Mouse (Mus musculus) small intestine, adult 2 months (tissue): ENCODE data around the gene Hmbs. TPM values are rescaled to one million over a fixed set of nuclear protein-coding genes. Genes with fewer than 3 reads are reported as not detected.

Source experiments
- H3K27ac ChIP-seq: fragments of 200-500 bp; 2 replicates; pipeline ENCODE4 v1.5.1; 2012; ENCODE audit warnings: low read depth, low read length, control low read depth, inconsistent platforms; ENCODE audit not compliant: insufficient read depth
- H3K27me3 ChIP-seq: fragments of 200-500 bp; 2 replicates; pipeline ENCODE4 v1.6.1; 2012; ENCODE audit warnings: mild to moderate bottlenecking, moderate library complexity, low read length, inconsistent platforms; ENCODE audit not compliant: control insufficient read depth, insufficient read depth
- H3K36me3 ChIP-seq: fragments of 200-500 bp; 2 replicates; pipeline ENCODE4 v1.6.1; 2012; ENCODE audit warnings: mild to moderate bottlenecking, low read length, control low read depth, inconsistent platforms; ENCODE audit not compliant: control insufficient read depth, insufficient read depth
- H3K4me1 ChIP-seq: fragments of 200-500 bp; 2 replicates; pipeline ENCODE4 v1.6.1; 2012; ENCODE audit warnings: low read length, inconsistent platforms, mixed read lengths; ENCODE audit not compliant: control insufficient read depth, insufficient read depth, insufficient read length
- H3K4me3 ChIP-seq: fragments of 200-500 bp; 2 replicates; pipeline ENCODE4 v1.5.1; 2012; ENCODE audit warnings: low read depth, mild to moderate bottlenecking, control low read depth, inconsistent platforms, low read length, moderate library complexity
- CTCF ChIP-seq: fragments of 200-500 bp; IDR thresholded peaks from 2 replicates; pipeline ENCODE4 v1.5.1; 2012; ENCODE audit warnings: low read depth, mild to moderate bottlenecking, control low read depth, inconsistent platforms, low read length, moderate library complexity, mixed read lengths; ENCODE audit not compliant: insufficient replicate concordance, insufficient read length; ENCODE audit errors: extremely low read depth
- POLR2A ChIP-seq: fragments of 200-500 bp; IDR thresholded peaks from 2 replicates; pipeline ENCODE4 v1.6.1; 2012; ENCODE audit warnings: low read depth, mild to moderate bottlenecking, control low read depth, inconsistent platforms, low read length, moderate library complexity
- WGBS: fragments of 180-500 bp; shearing (Covaris S2); methylation state at CpG from one replicate; pipeline ENCODE4 v1.1.7; 2018; 5-methylcytosine and 5-hydroxymethylcytosine counted together
- polyA plus RNA-seq: library from polyadenylated mRNA; depleted of rRNA; stranded (reverse); fragments of >200 nt; gene quantifications from 2 replicates; pipeline ENCODE4 v1.2.3, GENCODE M21; 2012

The Hmbs gene
- polyA plus RNA-seq, 1 experiment, result 44.0 TPM

GRCm38 (mm10) chr9:44345570-44346433 is 1.8 kb upstream of the Hmbs start:
- Histone ChIP-seq H3K27me3 (no peaks in the 10 kb centered on the region), H3K36me3 (peaks cover 18% of the 10 kb centered on the region), H3K4me1 (peaks cover 8% of the 10 kb centered on the region; the same call in 1 of the 2 replicates), H3K27ac (no peak overlapping the region), H3K4me3 (no peak overlapping the region)
- TF ChIP-seq CTCF, result no peak
- TF ChIP-seq POLR2A, result no peak
- 89% methylated on average over 6 of the region's 6 CpGs for WGBS

- 1% methylated on average over 6 of the region's 6 CpGs for WGBS
Measured at GRCm38 (mm10) chr9:44343290-44343689, 738 bp downstream of the Hmbs start.

GRCm38 (mm10) chr9:44342605-44343004 is 1.4 kb downstream of the Hmbs start:
- Histone ChIP-seq H3K4me1 (peaks cover 9% of the 10 kb centered on the region), H3K27ac (no peak overlapping the region), H3K4me3 (no peak overlapping the region), H3K36me3 (peaks cover 5% of the 10 kb centered on the region; the same call in 1 of the 2 replicates), H3K27me3 (no peaks in the 10 kb centered on the region)
- 39% methylated on average over 1 of the region's 1 CpGs for WGBS
- no peak for TF ChIP-seq POLR2A
- no peak for TF ChIP-seq CTCF

More at GRCm38 (mm10) chr9:44343290-44343689, 738 bp downstream of the Hmbs start:
- Histone ChIP-seq H3K27me3 (no peaks in the 10 kb centered on the region), H3K4me3 (peak overlapping the region; percentile 70), H3K36me3 (peaks cover 9% of the 10 kb centered on the region), H3K27ac (peak overlapping the region; percentile 52), H3K4me1 (peaks cover 8% of the 10 kb centered on the region; the same call in 1 of the 2 replicates)
- TF ChIP-seq POLR2A (no peak), CTCF (no peak)

GRCm38 (mm10) chr9:44342173-44342572 is 1.9 kb downstream of the Hmbs start:
- Histone ChIP-seq H3K4me3 (no peak overlapping the region), H3K36me3 (peaks cover 7% of the 10 kb centered on the region; the same call in 1 of the 2 replicates), H3K27ac (no peak overlapping the region), H3K4me1 (peaks cover 9% of the 10 kb centered on the region), H3K27me3 (no peaks in the 10 kb centered on the region)
- TF ChIP-seq POLR2A, result no peak
- no peak for TF ChIP-seq CTCF
- 64% methylated on average over 3 of the region's 3 CpGs for WGBS

- no peak for TF ChIP-seq CTCF
- TF ChIP-seq POLR2A, result no peak
- H3K4me3 ChIP-seq, result no peak overlapping the region
- H3K4me1 ChIP-seq, result peaks cover 9% of the 10 kb centered on the region
- H3K27ac ChIP-seq, result no peak overlapping the region
- WGBS, result 91% methylated on average over 5 of the region's 5 CpGs
- no peaks in the 10 kb centered on the region for H3K27me3 ChIP-seq
- H3K36me3 ChIP-seq, result peaks cover 7% of the 10 kb centered on the region; the same call in 1 of the 2 replicates
Measured at GRCm38 (mm10) chr9:44341487-44341886, 2.5 kb downstream of the Hmbs start.

DNA sequence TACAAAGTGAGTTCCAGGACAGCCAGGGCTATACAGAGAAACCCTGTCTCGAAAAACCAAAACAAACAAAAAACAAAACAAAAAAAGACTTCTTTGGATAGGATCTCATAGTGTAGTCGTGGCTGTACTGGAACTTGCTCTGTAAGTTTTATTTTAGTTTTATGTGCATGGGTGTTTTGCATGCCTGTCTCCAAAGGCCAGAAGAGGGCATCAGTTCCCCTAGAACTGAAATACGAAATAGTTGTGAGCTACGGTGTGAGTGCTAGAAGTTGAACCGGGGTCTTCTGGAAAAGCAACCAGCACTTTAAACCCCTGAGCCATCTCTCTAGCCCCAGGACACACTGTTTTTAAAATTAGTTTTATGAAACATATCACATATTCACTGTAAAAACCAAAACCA is 5.5 kb downstream of the Hmbs start:
- 80% methylated on average over 5 of the region's 5 CpGs for WGBS
- no peaks in the 10 kb centered on the region for H3K27me3 ChIP-seq
- H3K27ac ChIP-seq, result no peak overlapping the region
- no peak overlapping the region for H3K4me3 ChIP-seq
- H3K4me1 ChIP-seq, result peaks cover 9% of the 10 kb centered on the region
- TF ChIP-seq POLR2A (no peak), CTCF (no peak)
- peaks cover 6% of the 10 kb centered on the region; the same call in 1 of the 2 replicates for H3K36me3 ChIP-seq

DNA sequence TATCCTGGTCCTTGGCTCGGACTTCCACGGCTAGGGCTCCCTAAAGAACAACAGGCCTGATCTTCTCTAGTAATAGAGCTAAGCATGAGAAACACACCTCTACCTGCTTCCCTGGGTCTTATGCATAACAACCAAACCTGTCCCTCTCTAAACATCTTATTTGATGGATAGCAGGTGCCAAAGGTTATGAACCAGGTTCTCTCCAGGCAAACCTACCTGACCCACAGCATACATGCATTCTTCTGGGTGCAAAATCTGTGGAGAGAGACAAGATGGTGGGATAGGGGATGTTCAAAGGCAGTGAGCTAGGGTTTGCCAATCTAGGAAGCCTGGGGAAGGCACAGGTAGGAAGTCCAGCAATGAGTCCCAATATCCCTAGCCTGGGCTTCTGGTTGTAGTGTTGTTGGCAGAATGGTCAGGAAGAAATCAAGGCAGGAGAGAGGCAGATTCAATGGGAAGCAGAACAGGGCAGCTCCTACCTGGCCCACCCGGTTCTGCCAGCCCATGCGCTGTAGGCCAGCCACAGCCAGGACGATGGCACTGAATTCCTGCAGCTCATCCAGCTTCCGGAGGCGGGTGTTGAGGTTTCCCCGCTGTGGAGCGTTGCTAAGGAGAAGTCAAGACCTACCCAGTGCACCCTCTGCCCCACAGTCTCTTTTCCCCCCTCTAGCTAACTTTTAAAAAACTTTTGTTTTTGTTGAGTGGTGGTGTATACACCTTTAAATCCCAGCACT is 6.4 kb downstream of the Hmbs start:
- no peak for TF ChIP-seq POLR2A
- no peak for TF ChIP-seq CTCF
- Histone ChIP-seq H3K36me3 (peaks cover 15% of the 10 kb centered on the region), H3K4me3 (no peak overlapping the region), H3K27me3 (no peaks in the 10 kb centered on the region), H3K27ac (no peak overlapping the region), H3K4me1 (peaks cover 4% of the 10 kb centered on the region)
- WGBS, result 60% methylated on average over 9 of the region's 9 CpGs
